Mouse (Mus musculus) mouse embryonic stem cell (cell line): ENCODE results near the gene Ssbp3.

Experiments
- in situ Hi-C, 2 experiments: fragments of 300-500 bp; cut with MboI; formaldehyde crosslinking; loops; 1 replicate in 1 of 2; 3 replicates in 1 of 2; pipeline ENCODE4 v1.14.3; 2019 to 2020; ENCODE audit warnings: low sequenced_read_pairs in 2 of 2, low pct_unique_long_range_greater_than_20kb in 1 of 2, mixed read lengths in 1 of 2; ENCODE audit not compliant: unreplicated experiment in 1 of 2

The Ssbp3 gene

GRCm38 (mm10) chr4:107096841-107097373 lies 186.4 kb downstream of the Ssbp3 start, which contains the start of gene Cdcp2:
Gene Cdcp2, plus strand, starts transcription at chr4:107096891.
- in situ Hi-C loops, result no loop called here

GRCm38 (mm10) chr4:107097871-107098270 lies 187.4 kb downstream of the Ssbp3 start:
- in situ Hi-C loops, result no loop called here

- in situ Hi-C loops, result no loop called here
These were observed 187.9 kb downstream of the Ssbp3 start for GRCm38 (mm10) chr4:107098375-107098774.

GRCm38 (mm10) chr4:107098791-107099525 lies 188.5 kb downstream of the Ssbp3 start:
- in situ Hi-C loops, result no loop called here
